Mouse (Mus musculus): Measurements from ENCODE around the gene Gpr88.

Gene Gpr88

GRCm38 (mm10) chr3:116205346-116206219 lies 47.7 kb downstream of the Gpr88 start:
- no peak for ATAC-seq (ENCODE audit: insufficient number of reproducible peaks, low FRiP score, low TSS enrichment)

DNA sequence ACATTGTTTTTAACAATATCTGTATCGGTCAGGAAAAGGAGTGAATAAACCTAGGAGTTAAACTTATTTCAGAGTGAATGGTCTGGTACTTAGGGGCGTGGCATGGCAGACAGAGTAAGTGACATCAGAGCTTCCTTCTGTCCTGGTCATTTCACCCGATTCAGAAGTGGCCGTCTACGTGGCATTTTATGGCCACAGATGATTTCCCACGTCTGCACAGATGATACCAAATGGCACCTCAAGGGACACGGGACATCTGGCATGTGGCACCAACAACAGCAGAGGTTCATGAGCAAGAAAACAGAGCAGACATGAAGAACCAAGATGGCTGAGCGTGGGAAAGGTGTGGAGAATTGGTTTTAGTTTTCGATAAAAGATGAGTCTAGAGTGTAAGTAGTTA lies 48.7 kb downstream of the Gpr88 start:
- ATAC-seq (ENCODE audit: insufficient number of reproducible peaks, low FRiP score, low TSS enrichment): no peak

DNA sequence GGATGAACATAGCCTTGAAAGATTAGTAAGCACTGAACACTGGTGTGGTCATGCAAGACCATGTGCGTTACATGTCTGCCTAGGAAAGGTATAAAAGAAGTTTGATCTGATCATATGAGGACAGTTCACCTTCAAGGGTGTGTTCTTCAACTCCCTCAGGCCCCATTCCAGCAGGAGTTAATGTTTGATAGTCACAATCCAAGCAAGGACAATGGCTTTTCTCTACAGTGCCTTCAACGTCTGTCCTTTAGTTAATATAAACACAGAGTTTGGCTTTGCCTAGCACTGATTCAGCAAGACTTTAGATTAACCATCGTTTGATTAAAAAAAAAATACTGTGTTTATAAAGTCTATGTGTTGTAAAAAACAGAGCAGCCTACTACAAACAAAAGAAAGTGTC lies 49.4 kb downstream of the Gpr88 start:
- ATAC-seq (ENCODE audit: insufficient number of reproducible peaks, low FRiP score, low TSS enrichment): no peak

DNA sequence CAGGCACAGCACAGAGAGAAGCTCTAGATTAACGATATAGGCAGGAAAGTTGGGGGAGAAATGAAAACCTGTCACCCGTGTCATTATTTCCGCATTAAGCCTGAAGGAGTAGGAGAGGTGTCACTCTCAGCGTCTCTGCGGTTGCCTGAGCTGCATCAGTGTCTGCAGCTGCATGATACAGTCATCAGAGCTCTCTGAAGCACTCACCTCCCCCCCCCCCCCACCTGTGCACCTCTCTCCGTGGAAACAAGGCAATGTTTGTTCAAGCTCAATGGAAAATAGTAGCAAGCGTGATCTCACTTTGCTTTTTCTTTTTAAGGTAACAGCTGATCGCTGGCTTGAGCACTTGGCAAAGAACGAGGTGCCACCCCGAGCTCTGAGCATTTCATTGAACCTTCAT lies 53.2 kb downstream of the Gpr88 start:
- no peak for ATAC-seq (ENCODE audit: insufficient number of reproducible peaks, low FRiP score, low TSS enrichment)
